Mouse (Mus musculus) forebrain, embryonic 16.5 days (tissue): ENCODE measurements around the gene Nol9. TPM values are rescaled to one million over a fixed set of nuclear protein-coding genes. Genes with fewer than 3 reads are reported as not detected.

Source experiments
- ATAC-seq: fragments of 200-750 bp; cut with Nextera tagmentation; 2 replicates; pipeline ENCODE4 v1.8.0; 2017; ENCODE audit warnings: mild to moderate bottlenecking, moderate library complexity
- H3K27ac ChIP-seq: fragments of 300-500 bp; sonication (generic); 2 replicates; pipeline ENCODE4 v1.5.1; 2014; ENCODE audit warnings: low read length, control low read depth
- H3K27me3 ChIP-seq: fragments of 300-500 bp; sonication (generic); replicated peaks from 2 replicates; pipeline ENCODE4 v1.6.1; 2014; ENCODE audit warnings: low read length; ENCODE audit not compliant: control insufficient read depth, insufficient read depth
- H3K36me3 ChIP-seq: fragments of 300-500 bp; sonication (generic); 2 replicates; pipeline ENCODE4 v1.6.1; 2014; ENCODE audit not compliant: control insufficient read depth, insufficient read depth
- H3K4me1 ChIP-seq: fragments of 300-500 bp; sonication (generic); replicated peaks from 2 replicates; pipeline ENCODE4 v1.6.1; 2014; ENCODE audit warnings: low read length; ENCODE audit not compliant: control insufficient read depth, insufficient read depth
- H3K4me2 ChIP-seq: fragments of 300-500 bp; sonication (generic); 2 replicates; pipeline ENCODE4 v1.6.1; 2014; ENCODE audit warnings: mild to moderate bottlenecking, low read length, control low read depth
- H3K4me3 ChIP-seq: fragments of 300-500 bp; sonication (generic); replicated peaks from 2 replicates; pipeline ENCODE4 v1.5.1; 2014; ENCODE audit warnings: mild to moderate bottlenecking, low read length, control low read depth
- H3K9ac ChIP-seq: fragments of 300-500 bp; sonication (generic); replicated peaks from 2 replicates; pipeline ENCODE4 v1.6.1; 2014; ENCODE audit warnings: low read depth, low read length, control low read depth
- H3K9me3 ChIP-seq: fragments of 300-500 bp; sonication (generic); 2 replicates; pipeline ENCODE4 v1.6.1; 2016; ENCODE audit warnings: low read length; ENCODE audit not compliant: control insufficient read depth
- WGBS: fragments of 180-500 bp; shearing (Covaris S2); extraction: QIAGEN DNeasy Blood & Tissue Kit; methylation state at CpG from one replicate; pipeline ENCODE4 v1.1.7; 2014; 5-methylcytosine and 5-hydroxymethylcytosine counted together
- polyA plus RNA-seq: library from polyadenylated mRNA; unstranded; fragments of >200 nt; fragmentation: Nextera tagmentation; extraction: Ambion mirVana; gene quantifications from 2 replicates; pipeline ENCODE4 v1.2.1, GENCODE M21; 2015

Gene Nol9
- polyA plus RNA-seq, 1 experiment from 2014 or later: 25.1 TPM

- H3K36me3 ChIP-seq: no peaks in the 10 kb centered on the region
- H3K4me2 ChIP-seq: peak overlapping the region; percentile 90
- H3K4me3 ChIP-seq: peak overlapping the region; percentile 80
- peak overlapping the region; percentile 56 for H3K9ac ChIP-seq
- H3K27ac ChIP-seq: peak overlapping the region; percentile 68
- H3K4me1 ChIP-seq: peaks cover 26% of the 10 kb centered on the region
- peaks cover 23% of the 10 kb centered on the region for H3K27me3 ChIP-seq
- under 1% methylated on average over 110 of the region's 115 CpGs for WGBS
- peak; percentile 83 for ATAC-seq
- H3K9me3 ChIP-seq: no peaks in the 10 kb centered on the region
Observed at GRCm38 (mm10) chr4:152009076-152010051, 29.8 kb upstream of the Nol9 start.

GRCm38 (mm10) chr4:152010091-152010706 lies 28.9 kb upstream of the Nol9 start:
- Histone ChIP-seq H3K4me1 (peaks cover 26% of the 10 kb centered on the region), H3K4me3 (peak overlapping the region; percentile 80), H3K9me3 (no peaks in the 10 kb centered on the region), H3K27ac (no peak overlapping the region), H3K36me3 (no peaks in the 10 kb centered on the region), H3K9ac (peak overlapping the region; percentile 19; the same call in 1 of the 2 replicates), H3K4me2 (peak overlapping the region; percentile 90), H3K27me3 (peaks cover 23% of the 10 kb centered on the region)
- ATAC-seq: no peak
- WGBS: under 1% methylated on average over 10 of the region's 10 CpGs

GRCm38 (mm10) chr4:152010707-152011134 lies 28.4 kb upstream of the Nol9 start:
- Histone ChIP-seq H3K4me1 (peaks cover 26% of the 10 kb centered on the region), H3K9me3 (no peaks in the 10 kb centered on the region), H3K27me3 (peaks cover 23% of the 10 kb centered on the region), H3K36me3 (no peaks in the 10 kb centered on the region), H3K4me3 (peak overlapping the region; percentile 80; the same call in 1 of the 2 replicates), H3K27ac (no peak overlapping the region), H3K4me2 (peak overlapping the region; percentile 90), H3K9ac (no peak overlapping the region)
- WGBS: 13% methylated on average over 13 of the region's 13 CpGs
- ATAC-seq: no peak

- Histone ChIP-seq H3K9me3 (no peaks in the 10 kb centered on the region), H3K27me3 (peaks cover 22% of the 10 kb centered on the region), H3K27ac (no peak overlapping the region), H3K9ac (no peak overlapping the region), H3K36me3 (no peaks in the 10 kb centered on the region), H3K4me3 (no peak overlapping the region), H3K4me2 (no peak overlapping the region), H3K4me1 (peaks cover 26% of the 10 kb centered on the region)
- ATAC-seq: no peak
- 75% methylated on average over 8 of the region's 8 CpGs for WGBS
Observed at GRCm38 (mm10) chr4:152011171-152011760, 27.9 kb upstream of the Nol9 start.

GRCm38 (mm10) chr4:152012109-152012508 lies 27.0 kb upstream of the Nol9 start:
- no peaks in the 10 kb centered on the region for H3K36me3 ChIP-seq
- H3K27ac ChIP-seq: no peak overlapping the region
- peaks cover 15% of the 10 kb centered on the region for H3K27me3 ChIP-seq
- H3K4me1 ChIP-seq: peaks cover 26% of the 10 kb centered on the region
- no peaks in the 10 kb centered on the region for H3K9me3 ChIP-seq
- H3K9ac ChIP-seq: no peak overlapping the region
- WGBS: 92% methylated on average over 16 of the region's 16 CpGs
- ATAC-seq: no peak
- H3K4me2 ChIP-seq: no peak overlapping the region
- no peak overlapping the region for H3K4me3 ChIP-seq

- H3K4me2 ChIP-seq: no peak overlapping the region
- H3K27me3 ChIP-seq: peaks cover 4% of the 10 kb centered on the region; the same call in 1 of the 2 replicates
- H3K9me3 ChIP-seq: no peaks in the 10 kb centered on the region
- no peak overlapping the region for H3K27ac ChIP-seq
- H3K36me3 ChIP-seq: no peaks in the 10 kb centered on the region
- 84% methylated on average over 12 of the region's 12 CpGs for WGBS
- ATAC-seq: no peak
- H3K4me1 ChIP-seq: peaks cover 21% of the 10 kb centered on the region
- no peak overlapping the region for H3K9ac ChIP-seq
- H3K4me3 ChIP-seq: no peak overlapping the region
Observed at GRCm38 (mm10) chr4:152013036-152013813, 25.9 kb upstream of the Nol9 start.

- 85% methylated on average over 6 of the region's 6 CpGs for WGBS
Observed at GRCm38 (mm10) chr4:152019073-152019472, 20.0 kb upstream of the Nol9 start.

GRCm38 (mm10) chr4:152020024-152020423 lies 19.1 kb upstream of the Nol9 start:
- Histone ChIP-seq H3K36me3 (peaks cover 8% of the 10 kb centered on the region), H3K27ac (no peak overlapping the region), H3K27me3 (no peaks in the 10 kb centered on the region), H3K4me1 (peaks cover 9% of the 10 kb centered on the region), H3K4me3 (no peak overlapping the region), H3K4me2 (no peak overlapping the region), H3K9me3 (no peaks in the 10 kb centered on the region), H3K9ac (no peak overlapping the region)
- no peak for ATAC-seq
- 93% methylated on average over 21 of the region's 21 CpGs for WGBS

More at GRCm38 (mm10) chr4:152019073-152019472, 20.0 kb upstream of the Nol9 start:
- ATAC-seq: no peak
- Histone ChIP-seq H3K4me1 (peaks cover 4% of the 10 kb centered on the region), H3K9ac (no peak overlapping the region), H3K36me3 (peaks cover 8% of the 10 kb centered on the region), H3K9me3 (no peaks in the 10 kb centered on the region), H3K27me3 (no peaks in the 10 kb centered on the region), H3K4me3 (no peak overlapping the region), H3K4me2 (no peak overlapping the region), H3K27ac (no peak overlapping the region)
